Mouse (Mus musculus): ENCODE data around the gene Ube2s. TPM values are rescaled to one million over a fixed set of nuclear protein-coding genes. Genes with fewer than 3 reads are reported as not detected.
"Not testable (repeated sequence)": the region's sequence is repeated elsewhere in the genome, so short reads cannot be mapped to it uniquely, and the experiment has no call there.

Ube2s gene
- polyA plus RNA-seq, 1 experiment = 131 TPM

DNA sequence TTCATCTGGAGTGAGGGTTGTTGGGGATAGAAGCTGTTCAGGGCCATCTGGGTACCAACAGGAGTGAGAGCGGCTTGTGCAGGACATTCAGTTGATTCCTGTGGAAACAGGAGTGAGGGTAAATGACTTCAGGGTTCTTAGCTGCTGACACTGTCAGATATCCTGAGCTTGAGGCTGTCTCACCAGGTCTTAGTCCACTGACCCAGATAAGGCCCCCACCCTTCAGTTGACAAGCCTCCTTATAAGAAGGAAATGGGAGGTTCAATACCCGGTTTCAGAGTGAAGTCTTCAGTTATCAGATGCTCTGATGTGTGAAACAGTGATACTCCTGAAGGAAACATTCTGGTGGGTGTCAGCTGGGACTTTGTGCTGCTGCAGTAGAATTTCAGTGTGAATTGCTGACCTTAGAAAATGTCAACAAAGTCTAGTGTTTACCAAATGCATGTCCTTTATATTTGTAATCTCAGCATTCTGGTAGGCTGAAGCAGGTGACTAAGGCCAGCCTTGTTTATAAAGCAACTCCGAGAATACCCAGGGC is 17.7 kb downstream of the Ube2s start:
- TF ChIP-seq CTCF (IDR thresholded peaks at IDR 0.05; ENCODE audit: low read depth, low read length) = no peak
- TF ChIP-seq POLR2A (IDR thresholded peaks at IDR 0.05; ENCODE audit: borderline replicate concordance, low read depth, low read length) = no peak
- no peak overlapping the region; the same call in 1 of the 2 replicates for H3K27ac ChIP-seq (ENCODE audit: insufficient read depth, low read depth, low read length)
- H3K4me1 ChIP-seq (ENCODE audit: control insufficient read depth, insufficient read depth, low read length) = peaks cover 4% of the 10 kb centered on the region; the same call in 1 of the 2 replicates
- peak overlapping the region; percentile 96; the same call in 1 of the 2 replicates for H3K4me3 ChIP-seq (ENCODE audit: insufficient read depth, low read length)

DNA sequence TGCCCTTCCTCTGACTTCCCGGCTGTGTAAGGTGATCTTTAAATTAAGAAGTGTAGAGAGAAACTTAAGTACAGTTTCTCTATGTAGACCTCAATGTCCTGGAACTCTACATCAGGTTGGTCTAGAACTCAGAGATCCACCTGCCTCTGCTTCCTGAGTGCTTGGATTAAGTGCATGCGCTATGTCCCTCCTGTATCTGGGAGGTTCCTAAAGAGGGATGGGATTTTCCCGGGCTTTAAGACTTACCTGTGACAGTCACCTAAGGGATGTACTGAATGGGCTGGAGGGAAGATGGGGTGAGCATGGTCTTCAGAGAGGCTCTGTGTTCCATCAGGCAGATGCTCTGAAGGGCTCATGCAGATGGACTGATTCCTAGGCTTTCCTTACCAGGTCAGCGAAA is 18.7 kb downstream of the Ube2s start:
- peak overlapping the region; percentile 96 for H3K4me3 ChIP-seq (ENCODE audit: insufficient read depth, low read length)
- H3K4me1 ChIP-seq (ENCODE audit: control insufficient read depth, insufficient read depth, low read length) = peaks cover 4% of the 10 kb centered on the region; the same call in 1 of the 2 replicates
- peak overlapping the region; percentile 88 for H3K27ac ChIP-seq (ENCODE audit: insufficient read depth, low read depth, low read length)
- TF ChIP-seq CTCF (IDR thresholded peaks at IDR 0.05; ENCODE audit: low read depth, low read length) (no peak), POLR2A (IDR thresholded peaks at IDR 0.05; ENCODE audit: borderline replicate concordance, low read depth, low read length) (no peak)

DNA sequence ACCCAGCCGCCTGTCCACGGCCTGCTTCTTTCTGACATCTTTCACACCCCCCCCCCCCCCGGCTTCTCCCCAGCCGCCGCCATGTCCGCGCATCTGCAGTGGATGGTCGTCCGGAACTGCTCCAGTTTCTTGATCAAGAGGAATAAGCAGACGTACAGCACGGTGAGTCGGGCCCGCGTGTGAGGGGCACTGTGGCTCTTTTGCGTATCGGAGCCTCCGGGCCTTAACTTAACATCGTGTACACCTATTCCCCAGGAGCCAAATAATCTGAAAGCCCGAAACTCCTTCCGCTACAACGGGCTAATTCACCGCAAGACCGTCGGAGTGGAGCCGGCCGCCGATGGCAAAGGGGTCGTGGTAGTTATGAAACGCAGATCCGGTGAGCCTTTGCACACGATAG is 19.1 kb downstream of the Ube2s start:
- H3K4me1 ChIP-seq (ENCODE audit: control insufficient read depth, insufficient read depth, low read length) = not testable (repeated sequence)
- Histone ChIP-seq H3K27ac (ENCODE audit: insufficient read depth, low read depth, low read length) (peak overlapping the region; percentile 88), H3K4me3 (ENCODE audit: insufficient read depth, low read length) (peak overlapping the region; percentile 96)

DNA sequence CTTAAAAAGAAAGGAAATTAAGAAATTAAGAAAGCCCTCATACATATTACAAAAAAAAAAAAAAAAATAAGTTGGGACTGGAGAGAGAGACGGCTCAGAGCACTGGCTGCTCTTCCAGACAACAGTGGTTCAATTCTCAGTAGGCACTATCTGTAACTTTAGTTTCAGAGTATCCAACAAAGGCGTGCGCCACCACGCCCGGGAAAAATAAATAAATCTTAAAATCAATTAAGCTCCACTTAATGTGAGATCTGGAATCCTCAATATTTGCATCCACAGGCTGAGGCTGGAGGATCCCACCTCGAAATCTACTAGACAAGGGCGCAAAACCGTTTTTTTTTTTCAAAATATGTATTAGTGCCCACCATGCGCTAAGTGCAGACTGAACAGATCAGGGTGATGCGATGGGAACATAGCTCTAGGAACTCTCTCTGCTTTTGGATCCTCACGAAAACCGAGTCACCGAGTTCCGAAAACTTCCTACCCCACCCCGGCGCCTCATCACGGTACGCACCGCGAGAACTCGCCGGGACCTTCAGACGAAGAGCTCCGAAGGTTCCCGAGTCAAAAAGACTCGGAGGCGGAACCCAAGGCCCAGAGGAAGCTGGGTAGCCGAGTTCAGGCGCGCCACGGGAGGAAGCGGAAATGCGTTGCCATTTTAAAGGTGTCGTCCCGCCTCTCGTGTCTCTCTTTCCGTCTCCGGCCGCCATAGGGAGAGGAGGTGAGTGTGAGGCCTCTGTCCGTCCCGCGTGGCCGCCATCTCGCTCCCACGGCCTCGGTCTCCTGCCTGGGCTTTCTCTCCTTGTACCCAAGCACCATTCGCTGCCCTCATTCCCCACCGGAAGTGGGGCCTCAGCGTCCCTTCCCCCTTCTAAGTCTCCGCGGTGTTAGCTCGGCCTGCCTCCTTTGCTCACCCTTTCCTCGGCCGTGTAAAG is 19.8 kb downstream of the Ube2s start, which contains the start of gene Rpl28:
Rpl28 (plus strand) TSS at position 597 of the 935 bp plus-strand sequence.
- Histone ChIP-seq H3K4me1 (ENCODE audit: control insufficient read depth, insufficient read depth, low read length) (peaks cover 7% of the 10 kb centered on the region), H3K4me3 (ENCODE audit: insufficient read depth, low read length) (peak within 1 kb of the TSS; percentile 96), H3K27ac (ENCODE audit: insufficient read depth, low read depth, low read length) (peak within 1 kb of the TSS; percentile 88)
- TF ChIP-seq CTCF (IDR thresholded peaks at IDR 0.05; ENCODE audit: low read depth, low read length) (no peak), POLR2A (IDR thresholded peaks at IDR 0.05; ENCODE audit: borderline replicate concordance, low read depth, low read length) (0 out of 2 replicates have a peak, but pooled peaks have one; percentile 14)

DNA sequence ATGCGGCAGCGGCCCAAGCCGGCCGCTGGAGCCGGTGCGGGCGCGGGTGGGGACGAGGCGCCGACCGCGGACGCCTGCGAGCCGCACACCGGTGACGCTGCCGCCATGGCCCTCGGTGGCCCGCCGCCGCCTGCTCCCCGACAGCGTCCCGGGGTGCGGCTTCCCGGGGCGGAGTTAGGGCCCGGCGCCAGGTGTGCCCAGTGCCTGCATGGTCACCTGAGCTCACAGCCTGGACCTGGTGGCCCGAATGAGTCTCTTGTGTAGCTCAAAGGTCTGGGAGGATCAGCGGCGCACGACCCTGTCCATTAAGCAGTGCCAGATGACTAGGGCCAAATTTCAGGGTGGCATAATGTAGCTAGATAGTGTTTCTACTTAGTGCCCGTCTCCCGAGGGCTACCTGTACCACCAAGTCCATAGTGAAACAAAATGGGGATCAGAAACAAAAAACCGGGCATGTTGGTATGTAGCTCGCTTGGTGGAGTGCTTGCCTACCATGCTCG is 22.9 kb downstream of the Ube2s start, which contains the start of gene Tmem238:
Tmem238 (minus strand) TSS at position 221 of the 500 bp plus-strand sequence.
- Histone ChIP-seq H3K4me3 (ENCODE audit: insufficient read depth, low read length) (peak within 1 kb of the TSS; percentile 78), H3K27ac (ENCODE audit: insufficient read depth, low read depth, low read length) (peak within 1 kb of the TSS; percentile 48), H3K4me1 (ENCODE audit: control insufficient read depth, insufficient read depth, low read length) (peaks cover 10% of the 10 kb centered on the region)
- no peak for TF ChIP-seq CTCF (IDR thresholded peaks at IDR 0.05; ENCODE audit: low read depth, low read length)
- TF ChIP-seq POLR2A (IDR thresholded peaks at IDR 0.05; ENCODE audit: borderline replicate concordance, low read depth, low read length) = no peak

DNA sequence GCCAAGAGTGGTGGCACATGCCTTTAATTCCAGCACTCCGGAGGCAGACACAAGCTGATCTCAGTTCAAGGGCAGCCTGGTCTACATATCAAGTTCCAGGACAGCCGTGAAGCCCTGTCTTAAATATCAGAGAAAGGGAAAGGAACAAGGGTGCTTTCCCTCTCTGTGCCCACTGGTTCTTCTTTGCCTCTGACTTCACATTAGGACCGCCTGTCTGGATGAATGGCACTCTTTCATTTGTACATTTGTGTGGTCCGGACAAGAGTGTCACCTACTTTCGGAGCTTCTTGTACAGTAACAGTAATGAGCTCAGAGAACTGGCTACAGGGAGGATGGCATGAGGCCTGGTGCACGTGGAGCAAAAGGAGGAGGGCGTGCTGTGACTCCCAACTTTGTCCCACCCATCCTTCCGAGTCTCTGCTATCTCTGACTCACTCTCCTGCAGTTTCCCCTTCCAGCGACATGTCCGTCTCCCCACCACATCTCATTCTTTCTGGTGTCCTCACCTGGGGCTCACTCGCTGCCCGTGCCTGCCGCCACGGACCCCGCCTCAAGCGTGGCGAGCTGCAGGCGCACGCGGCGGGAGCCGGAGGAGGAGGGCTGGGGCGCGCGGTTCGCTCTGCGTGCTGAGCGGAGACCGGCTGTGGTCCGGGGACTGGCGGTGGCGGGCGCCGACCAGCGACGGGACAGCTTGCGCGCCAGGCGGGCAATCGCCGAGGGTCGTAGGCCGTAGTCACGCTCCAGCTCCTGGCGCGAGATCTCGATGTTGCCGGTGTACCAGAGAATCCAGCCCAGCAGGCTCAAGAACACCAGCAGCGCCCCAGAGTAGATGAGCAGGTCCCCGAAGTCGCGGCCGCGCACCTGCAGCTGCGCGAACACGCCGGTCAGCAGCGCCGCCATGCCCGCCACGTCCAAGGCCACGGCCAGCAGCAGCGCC is 23.6 kb downstream of the Ube2s start:
- H3K4me3 ChIP-seq (ENCODE audit: insufficient read depth, low read length) = peak overlapping the region; percentile 78
- peak overlapping the region; percentile 48 for H3K27ac ChIP-seq (ENCODE audit: insufficient read depth, low read depth, low read length)
- no peak for TF ChIP-seq CTCF (IDR thresholded peaks at IDR 0.05; ENCODE audit: low read depth, low read length)
- no peak for TF ChIP-seq POLR2A (IDR thresholded peaks at IDR 0.05; ENCODE audit: borderline replicate concordance, low read depth, low read length)
- peaks cover 9% of the 10 kb centered on the region for H3K4me1 ChIP-seq (ENCODE audit: control insufficient read depth, insufficient read depth, low read length)

DNA sequence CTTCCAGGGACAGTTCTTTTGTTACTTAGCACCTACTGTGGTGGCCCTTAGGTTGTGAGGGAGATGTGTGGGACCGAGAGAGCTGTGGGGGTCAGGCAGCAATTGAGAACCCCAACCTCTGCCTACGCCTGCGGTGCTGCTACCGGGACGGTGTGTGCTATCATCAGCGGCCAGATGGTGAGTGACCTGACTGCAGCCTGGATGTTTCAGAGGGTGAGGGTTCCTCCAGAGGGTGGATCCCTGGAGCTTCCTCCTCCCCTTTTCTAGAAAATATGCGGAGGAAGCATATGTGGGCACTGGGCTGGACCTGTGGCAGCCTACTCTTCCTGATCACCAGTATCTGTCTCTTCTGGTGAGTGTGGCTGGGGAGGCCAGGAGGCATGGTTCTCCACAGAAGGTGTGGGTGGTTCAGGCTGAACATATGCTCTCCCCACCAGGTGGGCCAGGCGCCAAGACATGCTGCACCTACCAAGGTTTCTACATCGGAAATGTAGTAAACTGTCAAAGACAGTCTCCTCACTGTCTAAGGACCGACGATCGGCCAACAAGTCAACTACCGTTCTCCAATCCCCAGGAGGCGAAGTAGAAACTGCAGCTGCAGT is 28.6 kb downstream of the Ube2s start:
- TF ChIP-seq CTCF (IDR thresholded peaks at IDR 0.05; ENCODE audit: low read depth, low read length) (no peak), POLR2A (IDR thresholded peaks at IDR 0.05; ENCODE audit: borderline replicate concordance, low read depth, low read length) (no peak)
- Histone ChIP-seq H3K4me3 (ENCODE audit: insufficient read depth, low read length) (no peak overlapping the region), H3K4me1 (ENCODE audit: control insufficient read depth, insufficient read depth, low read length) (peaks cover 9% of the 10 kb centered on the region), H3K27ac (ENCODE audit: insufficient read depth, low read depth, low read length) (no peak overlapping the region)

DNA sequence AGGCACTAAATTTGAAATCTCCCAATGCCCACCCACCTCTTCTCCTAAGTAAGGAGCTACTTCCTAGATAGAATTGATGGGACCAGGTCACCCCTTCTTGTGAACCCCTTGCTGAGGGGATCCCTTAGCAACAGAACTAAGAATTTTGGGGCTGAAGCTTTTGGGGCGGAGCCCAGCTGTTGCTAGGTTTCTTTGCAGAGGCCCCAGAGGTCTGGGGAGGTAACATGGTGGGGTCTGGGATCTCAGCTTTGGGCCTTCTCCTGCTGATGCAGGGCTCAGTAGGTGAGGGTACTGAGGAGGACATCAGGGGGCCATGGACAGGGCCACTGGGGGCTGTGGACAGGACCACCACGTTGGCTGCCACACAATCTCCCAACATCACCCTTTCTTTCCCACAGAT is 29.6 kb downstream of the Ube2s start, which contains the start of the genes Il11 and Tmem190:
Il11 (minus strand) TSS at position 101 of the 400 bp plus-strand sequence.
Tmem190 (plus strand) TSS at position 179 of the 400 bp plus-strand sequence.
- Histone ChIP-seq H3K4me1 (ENCODE audit: control insufficient read depth, insufficient read depth, low read length) (peaks cover 7% of the 10 kb centered on the region), H3K4me3 (ENCODE audit: insufficient read depth, low read length) (no peak within 1 kb of the TSS), H3K27ac (ENCODE audit: insufficient read depth, low read depth, low read length) (no peak within 1 kb of the TSS)
- no peak for TF ChIP-seq POLR2A (IDR thresholded peaks at IDR 0.05; ENCODE audit: borderline replicate concordance, low read depth, low read length)
- no peak for TF ChIP-seq CTCF (IDR thresholded peaks at IDR 0.05; ENCODE audit: low read depth, low read length)

DNA sequence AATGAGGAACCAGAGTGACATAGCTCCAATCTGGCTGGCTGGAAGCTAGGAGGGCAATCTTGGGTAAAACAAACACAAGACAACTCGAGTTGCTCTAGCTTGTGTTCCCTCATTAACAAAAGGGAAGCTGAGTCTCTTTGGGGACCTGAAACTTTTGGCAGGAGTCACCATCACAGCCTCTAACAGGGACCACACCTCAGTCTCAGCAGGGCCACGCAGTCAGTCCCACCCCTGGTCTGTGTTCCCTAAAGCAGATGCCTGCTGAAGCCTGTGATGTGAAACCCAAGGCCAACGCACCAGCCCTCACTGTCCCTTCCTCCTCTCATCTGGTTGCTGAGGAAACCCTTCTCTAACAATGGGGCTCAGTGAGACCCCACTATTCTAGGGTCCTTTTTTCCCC is 30.3 kb downstream of the Ube2s start:
- no peak overlapping the region for H3K27ac ChIP-seq (ENCODE audit: insufficient read depth, low read depth, low read length)
- peaks cover 7% of the 10 kb centered on the region for H3K4me1 ChIP-seq (ENCODE audit: control insufficient read depth, insufficient read depth, low read length)
- no peak overlapping the region for H3K4me3 ChIP-seq (ENCODE audit: insufficient read depth, low read length)
- TF ChIP-seq CTCF (IDR thresholded peaks at IDR 0.05; ENCODE audit: low read depth, low read length) = no peak
- no peak for TF ChIP-seq POLR2A (IDR thresholded peaks at IDR 0.05; ENCODE audit: borderline replicate concordance, low read depth, low read length)
